Mouse (Mus musculus): Measurements from ENCODE around the gene Cables2. TPM values are rescaled to one million over a fixed set of nuclear protein-coding genes. Genes with fewer than 3 reads are reported as not detected.

Cables2 gene
- polyA plus RNA-seq, 1 experiment from 2014 or later = 9.6 TPM

GRCm38 (mm10) chr2:180233101-180233904 is 40.0 kb downstream of the Cables2 start:
- no peaks in the 10 kb centered on the region for H3K36me3 ChIP-seq
- H3K9me3 ChIP-seq (replicated peaks) = no peaks in the 10 kb centered on the region
- no peak for ATAC-seq
- H3K27ac ChIP-seq = no peak overlapping the region
- H3K4me2 ChIP-seq = no peak overlapping the region
- no peak overlapping the region for H3K9ac ChIP-seq
- H3K4me3 ChIP-seq = no peak overlapping the region
- WGBS (ENCODE audit: insufficient replicate concordance) = 57% methylated on average over 7 of the region's 7 CpGs
- peaks cover 1% of the 10 kb centered on the region for H3K27me3 ChIP-seq (replicated peaks)
- peaks cover 55% of the 10 kb centered on the region for H3K4me1 ChIP-seq

- Histone ChIP-seq H3K27ac (no peak overlapping the region), H3K4me3 (no peak overlapping the region), H3K4me2 (no peak overlapping the region), H3K27me3 (replicated peaks) (peaks cover 30% of the 10 kb centered on the region), H3K9me3 (replicated peaks) (no peaks in the 10 kb centered on the region), H3K4me1 (peaks cover 48% of the 10 kb centered on the region), H3K36me3 (no peaks in the 10 kb centered on the region), H3K9ac (no peak overlapping the region)
- 47% methylated on average over 4 of the region's 4 CpGs for WGBS (ENCODE audit: insufficient replicate concordance)
- no peak for ATAC-seq
Observed at GRCm38 (mm10) chr2:180230482-180230881, 42.8 kb downstream of the Cables2 start.

GRCm38 (mm10) chr2:180229129-180229528 is 44.2 kb downstream of the Cables2 start:
- 54% methylated on average over 3 of the region's 3 CpGs for WGBS (ENCODE audit: insufficient replicate concordance)
- no peak overlapping the region for H3K9ac ChIP-seq
- no peak overlapping the region for H3K4me2 ChIP-seq
- ATAC-seq = no peak
- H3K27ac ChIP-seq = no peak overlapping the region
- H3K9me3 ChIP-seq (replicated peaks) = no peaks in the 10 kb centered on the region
- no peaks in the 10 kb centered on the region for H3K36me3 ChIP-seq
- H3K4me1 ChIP-seq = peaks cover 44% of the 10 kb centered on the region
- H3K4me3 ChIP-seq = no peak overlapping the region
- peaks cover 43% of the 10 kb centered on the region for H3K27me3 ChIP-seq (replicated peaks)

GRCm38 (mm10) chr2:180228592-180228991 is 44.7 kb downstream of the Cables2 start:
- no peak overlapping the region for H3K27ac ChIP-seq
- H3K4me3 ChIP-seq = no peak overlapping the region
- no peak for ATAC-seq
- H3K27me3 ChIP-seq (replicated peaks) = peaks cover 49% of the 10 kb centered on the region
- no peaks in the 10 kb centered on the region for H3K9me3 ChIP-seq (replicated peaks)
- H3K4me1 ChIP-seq = peaks cover 44% of the 10 kb centered on the region
- H3K4me2 ChIP-seq = no peak overlapping the region
- H3K36me3 ChIP-seq = no peaks in the 10 kb centered on the region
- WGBS (ENCODE audit: insufficient replicate concordance) = 52% methylated on average over 7 of the region's 7 CpGs
- H3K9ac ChIP-seq = no peak overlapping the region

DNA sequence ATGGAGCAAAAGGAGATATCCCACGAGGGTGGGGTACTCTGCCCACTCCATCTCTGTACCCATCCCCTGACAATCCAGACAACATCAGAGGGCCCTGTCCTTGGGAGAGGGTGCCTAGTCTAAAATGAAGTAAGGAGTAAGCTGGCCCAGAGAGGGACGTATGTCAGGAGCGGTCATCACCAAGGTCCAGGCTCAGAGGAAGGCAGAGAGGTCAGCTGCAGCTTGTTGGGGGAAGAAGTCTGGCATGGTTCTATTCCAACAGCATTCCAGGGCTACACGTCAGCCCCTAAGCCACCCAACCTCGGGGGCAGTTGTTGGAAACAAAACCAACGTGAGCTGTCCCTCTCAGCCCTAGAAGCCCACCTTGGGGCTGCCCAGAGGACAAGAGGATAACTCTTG is 45.2 kb downstream of the Cables2 start:
- no peak overlapping the region for H3K27ac ChIP-seq
- H3K4me1 ChIP-seq = peaks cover 42% of the 10 kb centered on the region
- no peaks in the 10 kb centered on the region for H3K9me3 ChIP-seq (replicated peaks)
- peaks cover 54% of the 10 kb centered on the region for H3K27me3 ChIP-seq (replicated peaks)
- 0 out of 2 replicates have a peak overlapping the region, but pooled peaks have one; percentile 30 for H3K9ac ChIP-seq
- no peak overlapping the region for H3K4me3 ChIP-seq
- WGBS (ENCODE audit: insufficient replicate concordance) = 57% methylated on average over 6 of the region's 6 CpGs
- peak overlapping the region; percentile 53 for H3K4me2 ChIP-seq
- no peak for ATAC-seq
- H3K36me3 ChIP-seq = no peaks in the 10 kb centered on the region

- Histone ChIP-seq H3K4me3 (0 out of 2 replicates have a peak overlapping the region, but pooled peaks have one; percentile 15), H3K27me3 (replicated peaks) (peaks cover 60% of the 10 kb centered on the region), H3K9ac (0 out of 2 replicates have a peak overlapping the region, but pooled peaks have one; percentile 30), H3K9me3 (replicated peaks) (no peaks in the 10 kb centered on the region), H3K4me1 (peaks cover 42% of the 10 kb centered on the region), H3K27ac (no peak overlapping the region), H3K36me3 (no peaks in the 10 kb centered on the region), H3K4me2 (peak overlapping the region; percentile 53)
- WGBS (ENCODE audit: insufficient replicate concordance) = 2% methylated on average over 21 of the region's 21 CpGs
- peak; percentile 60 for ATAC-seq
Observed at GRCm38 (mm10) chr2:180227262-180228059, 45.8 kb downstream of the Cables2 start.

GRCm38 (mm10) chr2:180225762-180226378 is 47.4 kb downstream of the Cables2 start, which contains the start of gene Lama5:
TSS of gene Lama5 (minus strand) at chr2:180225859.
- Histone ChIP-seq H3K36me3 (no peaks in the 10 kb centered on the region), H3K9me3 (replicated peaks) (no peaks in the 10 kb centered on the region), H3K27me3 (replicated peaks) (peaks cover 66% of the 10 kb centered on the region), H3K4me3 (peak within 1 kb of the TSS; percentile 59), H3K4me2 (peak within 1 kb of the TSS; percentile 84), H3K9ac (peak within 1 kb of the TSS; percentile 47), H3K4me1 (peaks cover 45% of the 10 kb centered on the region), H3K27ac (no peak within 1 kb of the TSS)
- ATAC-seq = peak; percentile 55
- under 1% methylated on average over 37 of the region's 37 CpGs for WGBS (ENCODE audit: insufficient replicate concordance)

DNA sequence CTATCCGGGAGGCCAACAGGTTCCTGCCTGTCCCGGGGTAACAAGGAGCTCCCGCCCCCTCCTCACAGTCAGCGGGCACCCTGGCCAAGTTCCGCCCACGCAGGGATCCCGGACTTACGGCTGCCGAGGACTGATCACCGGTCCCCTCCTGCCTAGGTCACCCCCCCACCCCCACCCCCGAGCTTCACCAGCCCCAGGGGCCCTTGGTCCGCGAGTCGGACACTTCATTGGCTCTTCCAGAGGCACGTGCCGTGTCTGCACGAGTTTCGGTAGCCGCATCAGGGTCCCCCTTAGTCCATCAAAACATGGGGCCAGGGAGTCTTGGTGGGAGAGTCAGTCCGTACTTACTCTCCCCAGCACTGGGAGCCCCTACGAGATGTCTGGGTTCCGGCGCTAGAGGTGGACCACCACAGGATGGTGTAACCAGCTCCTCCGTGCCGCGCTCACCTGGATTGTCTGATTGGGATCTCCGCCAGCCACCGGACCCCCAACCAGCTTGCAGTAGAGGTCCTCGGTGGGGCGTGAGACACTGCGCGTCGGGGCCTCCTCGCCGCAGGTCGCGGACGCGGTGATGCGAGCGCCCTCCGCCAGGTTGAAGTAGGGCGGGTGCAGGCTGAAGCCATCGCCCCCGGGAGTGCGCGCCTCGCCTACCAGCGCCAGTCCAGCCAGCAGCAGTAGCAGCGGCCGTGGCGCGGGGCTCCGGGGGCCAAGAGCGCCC is 48.1 kb downstream of the Cables2 start:
- WGBS (ENCODE audit: insufficient replicate concordance) = 2% methylated on average over 54 of the region's 55 CpGs
- H3K36me3 ChIP-seq = no peaks in the 10 kb centered on the region
- peak; percentile 9; the same call in 1 of the 2 replicates for ATAC-seq
- peaks cover 45% of the 10 kb centered on the region for H3K4me1 ChIP-seq
- H3K4me2 ChIP-seq = peak overlapping the region; percentile 84
- H3K4me3 ChIP-seq = peak overlapping the region; percentile 59
- H3K9me3 ChIP-seq (replicated peaks) = no peaks in the 10 kb centered on the region
- peak overlapping the region; percentile 47 for H3K9ac ChIP-seq
- H3K27me3 ChIP-seq (replicated peaks) = peaks cover 68% of the 10 kb centered on the region
- no peak overlapping the region for H3K27ac ChIP-seq

- H3K4me2 ChIP-seq = peak overlapping the region; percentile 84
- no peak overlapping the region for H3K27ac ChIP-seq
- H3K4me1 ChIP-seq = peaks cover 45% of the 10 kb centered on the region
- H3K4me3 ChIP-seq = peak overlapping the region; percentile 59
- H3K27me3 ChIP-seq (replicated peaks) = peaks cover 69% of the 10 kb centered on the region
- H3K9me3 ChIP-seq (replicated peaks) = no peaks in the 10 kb centered on the region
- 0 out of 2 replicates have a peak overlapping the region, but pooled peaks have one; percentile 24 for H3K9ac ChIP-seq
- WGBS (ENCODE audit: insufficient replicate concordance) = 9% methylated on average over 13 of the region's 13 CpGs
- H3K36me3 ChIP-seq = no peaks in the 10 kb centered on the region
- no peak for ATAC-seq
Observed at GRCm38 (mm10) chr2:180224647-180225043, 48.7 kb downstream of the Cables2 start.

- Histone ChIP-seq H3K9me3 (replicated peaks) (no peaks in the 10 kb centered on the region), H3K27me3 (replicated peaks) (peaks cover 60% of the 10 kb centered on the region), H3K27ac (no peak overlapping the region), H3K4me1 (peaks cover 37% of the 10 kb centered on the region), H3K4me3 (no peak overlapping the region), H3K4me2 (no peak overlapping the region; the same call in 1 of the 2 replicates), H3K9ac (no peak overlapping the region), H3K36me3 (no peaks in the 10 kb centered on the region)
- peak; percentile 13; the same call in 1 of the 2 replicates for ATAC-seq
- 32% methylated on average over 6 of the region's 6 CpGs for WGBS (ENCODE audit: insufficient replicate concordance)
Observed at GRCm38 (mm10) chr2:180222250-180222649, 51.0 kb downstream of the Cables2 start.

DNA sequence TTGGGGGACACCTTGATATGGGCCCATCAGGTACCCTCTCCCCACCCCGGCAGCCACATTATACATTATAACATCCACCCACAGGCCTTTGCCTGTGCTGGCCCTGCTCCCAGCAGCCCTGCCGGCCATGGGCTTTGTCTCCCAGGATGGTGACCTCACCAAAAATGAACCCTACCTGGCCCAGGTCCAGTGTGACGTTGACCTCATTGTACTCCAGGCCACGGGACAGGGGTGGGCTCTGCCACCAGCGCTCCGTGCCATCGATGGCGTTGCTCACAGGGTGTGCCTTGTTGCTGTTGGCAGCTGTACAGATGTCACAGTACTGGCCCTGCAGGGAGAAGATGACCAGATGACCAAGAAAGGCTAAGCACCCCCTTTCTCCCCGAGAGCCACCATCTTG is 52.2 kb downstream of the Cables2 start:
- no peak overlapping the region for H3K27ac ChIP-seq
- no peak for ATAC-seq
- no peaks in the 10 kb centered on the region for H3K9me3 ChIP-seq (replicated peaks)
- no peak overlapping the region for H3K4me3 ChIP-seq
- WGBS (ENCODE audit: insufficient replicate concordance) = 78% methylated on average over 9 of the region's 9 CpGs
- H3K27me3 ChIP-seq (replicated peaks) = peaks cover 48% of the 10 kb centered on the region
- H3K9ac ChIP-seq = no peak overlapping the region
- peaks cover 35% of the 10 kb centered on the region for H3K4me1 ChIP-seq
- no peak overlapping the region for H3K4me2 ChIP-seq
- H3K36me3 ChIP-seq = no peaks in the 10 kb centered on the region
